Mouse (Mus musculus) left cerebral cortex, postnatal 4 days (tissue): Measurements from ENCODE around the gene Golgb1. TPM values are rescaled to one million over a fixed set of nuclear protein-coding genes. Genes with fewer than 3 reads are reported as not detected.
A peak's percentile ranks its signal among the peaks of the same experiment; 100 is the strongest.

Source experiments
- DNase-seq: peaks from one replicate; pipeline ENCODE4 v3.0.0-alpha.2; 2022
- intact Hi-C: fragments of 180-260 bp; cut with DNase I; formaldehyde crosslinking; loops from one replicate; pipeline ENCODE4 v1.15.1; 2025
- total RNA-seq, 2 experiments: library from RNA; stranded (reverse); gene quantifications; 2 replicates each; pipeline ENCODE4 v1.2.3; 2021

Golgb1 gene
- total RNA-seq, 2 experiments from 2014 or later: 59.0 to 61.5 TPM

- intact Hi-C loops: no loop called here
- no peak for DNase-seq
These were observed 60.9 kb downstream of the Golgb1 start for GRCm38 (mm10) chr16:36935814-36936213.

GRCm38 (mm10) chr16:36941137-36941727 lies 66.3 kb downstream of the Golgb1 start:
- DNase-seq: no peak
- intact Hi-C loops: no loop called here

GRCm38 (mm10) chr16:36941895-36942294 lies 67.0 kb downstream of the Golgb1 start:
- intact Hi-C loops: no loop called here
- no peak for DNase-seq

- intact Hi-C loops: no loop called here
- DNase-seq: no peak
These were observed 68.7 kb downstream of the Golgb1 start for GRCm38 (mm10) chr16:36943591-36943990.

- peak; percentile 18 for DNase-seq
- intact Hi-C loops: no loop called here
These were observed 70.0 kb downstream of the Golgb1 start for GRCm38 (mm10) chr16:36944895-36945424.

- no peak for DNase-seq
- intact Hi-C loops: no loop called here
These were observed 71.7 kb downstream of the Golgb1 start for GRCm38 (mm10) chr16:36946459-36947159.

GRCm38 (mm10) chr16:36947646-36948197 lies 72.8 kb downstream of the Golgb1 start:
- no peak for DNase-seq
- intact Hi-C loops: no loop called here

GRCm38 (mm10) chr16:36949614-36950336 lies 74.8 kb downstream of the Golgb1 start:
- intact Hi-C loops: no loop called here
- no peak for DNase-seq

GRCm38 (mm10) chr16:36951029-36951428 lies 76.1 kb downstream of the Golgb1 start:
- intact Hi-C loops: no loop called here
- peak; percentile 93 for DNase-seq

- intact Hi-C loops: no loop called here
These were observed 80.2 kb downstream of the Golgb1 start for GRCm38 (mm10) chr16:36955106-36955505.

GRCm38 (mm10) chr16:36963415-36963814 lies 88.5 kb downstream of the Golgb1 start:
- DNase-seq: no peak
- intact Hi-C loops: no loop called here

More at GRCm38 (mm10) chr16:36955106-36955505, 80.2 kb downstream of the Golgb1 start:
- no peak for DNase-seq

- intact Hi-C loops: no loop called here
These were observed 104.2 kb downstream of the Golgb1 start for GRCm38 (mm10) chr16:36979127-36979526.

More at GRCm38 (mm10) chr16:36979127-36979526, 104.2 kb downstream of the Golgb1 start:
- no peak for DNase-seq

Other genes starting within 250 kb of the Golgb1 start
- 1 to 10 TPM in 1 of 2 experiments, under 1 TPM in 1; 0.62 to 1.0 TPM for gene Cd86, start 209.1 kb upstream of the Golgb1 start, total RNA-seq
- gene Ildr1, start 181.2 kb upstream of the Golgb1 start, total RNA-seq: under 1 TPM; 0.18 to 0.56 TPM
- 10 to 100 TPM; 36.0 to 36.5 TPM for gene Slc15a2, start 90.2 kb upstream of the Golgb1 start, total RNA-seq
- 10 to 100 TPM; 34.8 to 40.2 TPM for gene Iqcb1, start 46.8 kb upstream of the Golgb1 start, total RNA-seq
- under 1 TPM; 0.38 to 0.70 TPM for gene Eaf2, start 137 bp upstream of the Golgb1 start, total RNA-seq
- 1 to 10 TPM; 2.0 to 2.3 TPM for gene Hcls1, start 59.8 kb downstream of the Golgb1 start, total RNA-seq
- under 1 TPM; 0.38 to 0.40 TPM for gene Fbxo40, start 115.3 kb downstream of the Golgb1 start, total RNA-seq
- 1 to 10 TPM; 3.7 to 4.7 TPM for gene Polq, start 136.6 kb downstream of the Golgb1 start, total RNA-seq